Mouse (Mus musculus) liver, embryonic 14.5 days (tissue): ENCODE results near the gene Pik3cd. TPM values are rescaled to one million over a fixed set of nuclear protein-coding genes. Genes with fewer than 3 reads are reported as not detected.
A peak's percentile ranks its signal among the peaks of the same experiment; 100 is the strongest.

Experiments
- ATAC-seq: fragments of 200-750 bp; cut with Nextera tagmentation; 2 replicates; pipeline ENCODE4 v1.8.0; 2017; ENCODE audit warnings: moderate number of reproducible peaks, mild to moderate bottlenecking, moderate library complexity; ENCODE audit not compliant: insufficient read depth
- DNase-seq, 3 experiments: peaks; one replicate each; pipeline ENCODE4 v3.0.0-alpha.2; 2012 to 2013; ENCODE audit warnings: low read depth in 3 of 3, low spot score in 3 of 3
- H3K27ac ChIP-seq: fragments of 300-500 bp; sonication (generic); 2 replicates; pipeline ENCODE4 v1.5.1; 2014; ENCODE audit warnings: moderate library complexity, mild to moderate bottlenecking, control low read depth, inconsistent platforms
- H3K27me3 ChIP-seq: fragments of 300-500 bp; sonication (generic); 2 replicates; pipeline ENCODE4 v1.6.1; 2014; ENCODE audit warnings: mild to moderate bottlenecking, low read length, moderate library complexity; ENCODE audit not compliant: control insufficient read depth, insufficient read depth
- H3K36me3 ChIP-seq: fragments of 300-500 bp; sonication (generic); replicated peaks from 2 replicates; pipeline ENCODE4 v1.6.1; 2014; ENCODE audit warnings: low read depth; ENCODE audit not compliant: control insufficient read depth, insufficient read depth
- H3K4me1 ChIP-seq, 2 experiments: fragments of 200-500 bp in 1 of 2; fragments of 300-500 bp in 1 of 2; sonication (generic) in 1 of 2; replicated peaks; 2 replicates each; pipeline ENCODE4 v1.6.1; 2012 to 2014; ENCODE audit warnings: antibody characterized with exemption in 1 of 2, inconsistent platforms in 1 of 2, low read length in 1 of 2; ENCODE audit not compliant: control insufficient read depth in 2 of 2, insufficient read depth in 2 of 2
- H3K4me2 ChIP-seq: fragments of 300-500 bp; sonication (generic); 2 replicates; pipeline ENCODE4 v1.6.1; 2014; ENCODE audit warnings: low read depth, mild to moderate bottlenecking, control low read depth, moderate library complexity
- H3K4me3 ChIP-seq, 2 experiments: fragments of 200-500 bp in 1 of 2; fragments of 300-500 bp in 1 of 2; sonication (generic) in 1 of 2; 2 replicates each; pipeline ENCODE4 v1.5.1; 2012 to 2014; ENCODE audit warnings: low read depth in 2 of 2, low read length in 2 of 2, mild to moderate bottlenecking in 2 of 2, control low read depth in 1 of 2, inconsistent platforms in 1 of 2, moderate library complexity in 1 of 2; ENCODE audit not compliant: insufficient read depth in 1 of 2
- H3K9ac ChIP-seq: fragments of 300-500 bp; sonication (generic); replicated peaks from 2 replicates; pipeline ENCODE4 v1.6.1; 2014; ENCODE audit warnings: mild to moderate bottlenecking, control low read depth, moderate library complexity
- H3K9me3 ChIP-seq: fragments of 300-500 bp; sonication (generic); 2 replicates; pipeline ENCODE4 v1.6.1; 2016; ENCODE audit warnings: low read length, mixed read lengths; ENCODE audit not compliant: control insufficient read depth
- CTCF ChIP-seq: IDR thresholded peaks from 2 replicates; pipeline ENCODE4 v1.5.1; 2016; ENCODE audit warnings: antibody characterized with exemption, low read depth, control low read depth
- EP300 ChIP-seq: IDR thresholded peaks from 2 replicates; pipeline ENCODE4 v1.6.1; 2016; ENCODE audit warnings: antibody characterized with exemption, low read depth
- WGBS: fragments of 180-500 bp; shearing (Covaris S2); extraction: QIAGEN DNeasy Blood & Tissue Kit; methylation state at CpG from one replicate; pipeline ENCODE4 v1.1.7; 2014; ENCODE audit not compliant: insufficient replicate concordance; 5-methylcytosine and 5-hydroxymethylcytosine counted together
- polyA plus RNA-seq, 2 experiments: library from polyadenylated mRNA; depleted of rRNA in 1 of 2; stranded (reverse) in 1 of 2; unstranded in 1 of 2; fragments of >200 nt; fragmentation: Nextera tagmentation in 1 of 2; extraction: Ambion mirVana in 1 of 2; gene quantifications; 2 replicates each; pipeline versions ENCODE4 v1.2.1 to v1.2.3; 2012 to 2014

Gene Pik3cd
- polyA plus RNA-seq, 2 experiments, result 3.9 to 4.3 TPM

DNA sequence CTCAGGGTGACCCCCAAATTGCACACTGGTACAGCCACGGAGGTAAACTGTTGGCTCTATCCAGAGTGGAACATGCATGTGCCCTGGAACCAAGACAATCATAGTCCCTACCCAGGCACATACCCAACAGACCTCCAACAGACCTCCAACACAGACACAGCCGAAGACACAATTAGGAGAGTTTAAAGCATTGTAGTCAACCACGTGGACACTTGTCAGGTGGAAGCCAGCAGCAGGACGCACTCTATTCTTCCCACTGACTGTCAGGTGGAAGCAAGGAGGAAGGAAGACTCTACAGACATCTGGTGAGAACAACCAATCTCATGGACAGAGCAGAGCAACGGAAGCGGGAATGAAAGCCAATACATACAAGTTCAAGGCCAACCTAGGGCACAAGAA, 36.7 kb downstream of the Pik3cd start:
- TF ChIP-seq CTCF (no peak), EP300 (no peak)
- Histone ChIP-seq H3K27me3 (no peaks in the 10 kb centered on the region), H3K9me3 (no peaks in the 10 kb centered on the region), H3K9ac (no peak overlapping the region), H3K36me3 (no peaks in the 10 kb centered on the region), H3K4me2 (no peak overlapping the region), H3K4me3 (no peak overlapping the region), H3K4me1 (peaks cover 0 to 21% of the 10 kb centered on the region in 2 experiments; a peak in 2 of 4 replicates), H3K27ac (no peak overlapping the region)
- ATAC-seq (no peak), DNase-seq (no peak)
- WGBS, result 57% methylated on average over 6 of the region's 6 CpGs

DNA sequence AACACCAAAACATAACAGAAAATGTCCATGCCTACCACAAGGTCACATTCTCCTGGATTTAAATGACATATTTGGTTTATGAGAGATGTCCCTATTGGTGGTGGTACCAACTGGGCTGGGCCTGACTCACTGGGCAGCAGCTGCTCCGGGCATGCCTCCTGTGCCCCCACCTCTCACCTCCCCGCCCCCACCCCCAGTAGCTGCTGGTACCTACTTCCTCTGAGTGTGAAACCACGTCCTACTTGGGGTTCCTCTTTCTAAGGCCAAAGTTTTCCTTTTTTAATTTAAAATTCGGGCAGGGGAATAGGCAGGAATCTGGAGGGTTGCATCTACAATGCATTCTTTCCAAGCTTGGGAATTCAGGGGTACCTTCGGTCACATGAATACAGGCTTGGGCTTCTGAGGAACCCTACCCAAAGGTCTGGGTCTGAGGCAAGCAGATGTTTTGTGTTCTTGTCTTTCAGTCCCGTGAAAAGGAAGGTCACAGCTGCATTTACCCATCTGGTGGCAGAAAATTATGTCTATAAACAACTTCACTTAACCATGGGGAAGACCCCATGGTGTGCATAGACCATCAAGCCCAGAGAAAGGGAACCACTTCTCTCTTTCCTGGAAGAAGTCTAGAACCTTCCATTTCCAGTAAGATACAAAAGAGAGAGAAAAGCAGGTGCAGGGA, 37.2 kb downstream of the Pik3cd start:
- Histone ChIP-seq H3K4me1 (peaks cover 0 to 21% of the 10 kb centered on the region in 2 experiments; a peak in 2 of 4 replicates), H3K9ac (no peak overlapping the region), H3K9me3 (no peaks in the 10 kb centered on the region), H3K27ac (no peak overlapping the region), H3K27me3 (no peaks in the 10 kb centered on the region), H3K4me2 (no peak overlapping the region), H3K4me3 (no peak overlapping the region), H3K36me3 (no peaks in the 10 kb centered on the region)
- ATAC-seq (no peak), DNase-seq (no peak)
- no peak for TF ChIP-seq CTCF
- no peak for TF ChIP-seq EP300
- WGBS, result 38% methylated on average over 6 of the region's 6 CpGs

DNA sequence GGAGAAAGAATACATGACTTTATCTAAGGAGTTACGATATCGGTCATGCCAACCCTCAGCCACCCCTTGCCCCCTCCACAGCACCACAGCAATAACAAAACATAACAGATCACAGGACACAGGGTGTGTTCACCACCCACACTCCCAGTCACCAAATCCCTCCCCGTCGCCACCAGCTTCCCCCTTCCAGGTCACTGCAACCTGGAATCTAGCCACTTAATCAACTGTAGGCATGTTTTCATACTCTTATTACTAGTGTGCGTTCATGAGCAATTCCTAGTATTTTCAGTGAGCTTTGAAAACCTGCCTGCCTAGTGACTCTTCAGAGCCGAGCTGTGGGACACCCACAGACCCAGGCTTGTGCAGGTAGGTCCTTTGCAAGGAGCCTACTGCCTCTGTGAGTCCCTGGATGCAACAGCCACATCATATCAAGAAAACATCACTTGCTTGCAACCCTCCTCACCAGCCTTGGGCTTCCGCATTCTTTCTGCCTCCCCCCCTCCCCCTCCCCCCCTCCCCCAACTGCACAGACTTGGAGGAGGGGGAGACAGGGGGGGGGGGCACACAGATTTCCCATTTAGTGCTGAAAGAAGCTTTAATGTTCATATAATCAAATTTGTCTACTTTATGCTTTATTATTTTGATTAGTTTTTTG, 38.4 kb downstream of the Pik3cd start:
- Histone ChIP-seq H3K27me3 (no peaks in the 10 kb centered on the region), H3K4me2 (no peak overlapping the region), H3K4me3 (no peak overlapping the region)

DNA sequence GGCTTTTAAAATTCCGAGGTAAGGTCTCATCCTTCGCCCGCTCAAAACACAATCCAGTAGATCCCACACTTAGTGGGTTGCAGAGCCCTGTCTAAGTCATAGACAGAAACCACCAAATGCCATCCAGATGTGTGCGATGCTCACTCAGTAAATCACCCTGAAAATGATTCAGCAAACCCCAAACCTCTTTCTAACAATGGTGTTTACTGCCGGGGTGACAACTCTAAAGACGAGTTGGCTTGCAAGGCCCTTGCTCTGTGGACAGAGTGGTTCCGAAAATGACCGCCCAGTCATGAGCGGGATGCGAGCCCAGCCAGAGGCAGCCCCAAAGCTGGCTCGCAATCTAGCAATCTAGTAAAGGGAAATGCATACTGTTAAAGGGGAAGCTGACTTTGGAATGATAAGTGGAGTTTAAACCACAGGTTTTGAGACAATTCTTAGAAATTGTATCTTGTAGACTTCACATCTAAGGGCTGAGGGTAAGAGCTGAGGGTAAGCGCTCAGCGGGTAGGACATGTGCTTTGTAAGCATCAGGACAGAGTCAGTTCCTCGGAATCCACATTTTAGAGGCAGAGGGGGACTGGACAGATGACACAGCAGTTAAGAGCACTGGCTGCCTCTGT, 40.3 kb downstream of the Pik3cd start:
- DNase-seq (no peak), ATAC-seq (peak; percentile 38; the same call in 1 of the 2 replicates)
- Histone ChIP-seq H3K27ac (no peak overlapping the region), H3K4me3 (no peak overlapping the region), H3K36me3 (no peaks in the 10 kb centered on the region), H3K27me3 (no peaks in the 10 kb centered on the region), H3K9me3 (no peaks in the 10 kb centered on the region), H3K4me2 (no peak overlapping the region), H3K9ac (no peak overlapping the region), H3K4me1 (peaks cover 0 to 21% of the 10 kb centered on the region in 2 experiments; a peak in 2 of 4 replicates)
- WGBS, result 25% methylated on average over 14 of the region's 14 CpGs
- TF ChIP-seq CTCF (no peak), EP300 (no peak)

More for the DNA sequence above, 38.4 kb downstream of the Pik3cd start:
- DNase-seq (no peak), ATAC-seq (no peak)
- no peak for TF ChIP-seq CTCF
- TF ChIP-seq EP300, result no peak
- H3K9ac ChIP-seq, result no peak overlapping the region
- no peaks in the 10 kb centered on the region for H3K36me3 ChIP-seq
- no peaks in the 10 kb centered on the region for H3K9me3 ChIP-seq
- H3K4me1 ChIP-seq, result peaks cover 0 to 21% of the 10 kb centered on the region in 2 experiments; a peak in 2 of 4 replicates
- no peak overlapping the region for H3K27ac ChIP-seq
- WGBS, result 51% methylated on average over 7 of the region's 7 CpGs

DNA sequence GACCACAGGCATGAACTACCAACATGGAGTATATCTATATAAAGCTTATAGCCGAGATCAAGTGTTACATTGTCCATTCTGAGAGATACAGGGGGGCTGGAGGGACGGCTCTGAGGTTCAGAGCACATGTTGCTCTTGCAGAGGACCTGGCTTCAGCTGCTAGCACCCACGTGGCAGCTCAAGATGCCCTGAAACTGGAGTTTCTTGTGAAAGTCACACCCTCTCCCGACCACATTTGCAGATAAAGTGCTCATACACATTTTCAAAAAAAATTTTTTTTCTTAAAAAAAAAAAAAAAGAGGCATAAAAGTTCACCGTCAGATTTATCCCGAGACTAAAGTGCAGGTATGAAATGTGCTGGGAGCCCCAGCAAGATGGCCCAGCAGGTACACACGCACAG, 41.8 kb downstream of the Pik3cd start:
- no peaks in the 10 kb centered on the region for H3K27me3 ChIP-seq
- peaks cover 0 to 21% of the 10 kb centered on the region in 2 experiments; a peak in 2 of 4 replicates for H3K4me1 ChIP-seq
- no peaks in the 10 kb centered on the region for H3K36me3 ChIP-seq
- no peak for DNase-seq
- H3K9ac ChIP-seq, result no peak overlapping the region
- no peak overlapping the region for H3K4me2 ChIP-seq
- TF ChIP-seq CTCF (no peak), EP300 (no peak)
- H3K27ac ChIP-seq, result no peak overlapping the region
- ATAC-seq, result no peak
- H3K4me3 ChIP-seq, result no peak overlapping the region
- H3K9me3 ChIP-seq, result no peaks in the 10 kb centered on the region
- WGBS, result 43% methylated on average over 7 of the region's 7 CpGs
